Mouse (Mus musculus) MEL (cell line): ENCODE results near the gene Emilin2. TPM values are rescaled to one million over a fixed set of nuclear protein-coding genes. Genes with fewer than 3 reads are reported as not detected.
A peak's percentile ranks its signal among the peaks of the same experiment; 100 is the strongest.

Source experiments
- DNase-seq: peaks from one replicate; pipeline ENCODE4 v3.0.0; 2011; ENCODE audit warnings: low read depth, low spot score
- H3K27ac ChIP-seq: 2 replicates; pipeline ENCODE4 v1.5.1; 2012; ENCODE audit warnings: low read depth, mild to moderate bottlenecking, control low read depth, low read length, moderate library complexity; ENCODE audit not compliant: control insufficient read depth
- H3K27me3 ChIP-seq, 2 experiments: fragments of 150-350 bp in 1 of 2; sonication (generic) in 1 of 2; 2 replicates each; pipeline ENCODE4 v1.6.1; 2012; ENCODE audit warnings: low read length in 2 of 2, mild to moderate bottlenecking in 2 of 2, improper control_type of control experiment in 1 of 2, moderate library complexity in 1 of 2; ENCODE audit not compliant: insufficient read depth in 2 of 2, control insufficient read depth in 1 of 2
- H3K36me3 ChIP-seq, 2 experiments: 2 replicates each; pipeline ENCODE4 v1.6.1; 2012 to 2014; ENCODE audit warnings: low read length in 2 of 2, improper control_type of control experiment in 1 of 2, inconsistent platforms in 1 of 2, mild to moderate bottlenecking in 1 of 2; ENCODE audit not compliant: insufficient read depth in 2 of 2, control insufficient read depth in 1 of 2
- H3K4me1 ChIP-seq, 2 experiments: fragments of 150-350 bp in 1 of 2; sonication (generic) in 1 of 2; 2 replicates each; pipeline ENCODE4 v1.6.1; 2012; ENCODE audit warnings: low read length in 2 of 2, improper control_type of control experiment in 1 of 2, mild to moderate bottlenecking in 1 of 2; ENCODE audit not compliant: insufficient read depth in 2 of 2, control insufficient read depth in 1 of 2
- H3K4me3 ChIP-seq, 2 experiments: fragments of 150-350 bp in 1 of 2; sonication (generic) in 1 of 2; 2 replicates each; pipeline ENCODE4 v1.5.1; 2012; ENCODE audit warnings: low read depth in 2 of 2, low read length in 2 of 2, mild to moderate bottlenecking in 2 of 2, moderate library complexity in 2 of 2, control low read depth in 1 of 2, improper control_type of control experiment in 1 of 2; ENCODE audit not compliant: control insufficient read depth in 1 of 2, insufficient read depth in 1 of 2
- H3K79me2 ChIP-seq: 2 replicates; pipeline ENCODE4 v1.6.1; 2012; ENCODE audit warnings: mild to moderate bottlenecking, low read length, moderate library complexity; ENCODE audit not compliant: control insufficient read depth, poor library complexity, insufficient read depth
- H3K9ac ChIP-seq: 2 replicates; pipeline ENCODE4 v1.6.1; 2012; ENCODE audit warnings: low read depth, mild to moderate bottlenecking, control low read depth, low read length, moderate library complexity; ENCODE audit not compliant: control insufficient read depth, poor library complexity, severe bottlenecking
- H3K9me3 ChIP-seq: fragments of 150-350 bp; sonication (generic); replicated peaks from 2 replicates; pipeline ENCODE4 v1.6.1; 2012; ENCODE audit warnings: mild to moderate bottlenecking, low read length, improper control_type of control experiment, moderate library complexity; ENCODE audit not compliant: insufficient read depth
- BHLHE40 ChIP-seq: IDR thresholded peaks from 2 replicates; pipeline ENCODE4 v1.6.1; 2012; ENCODE audit warnings: low read depth, mild to moderate bottlenecking, inconsistent platforms, low read length, improper control_type of control experiment, borderline replicate concordance
- CHD1 ChIP-seq: IDR thresholded peaks from 2 replicates; pipeline ENCODE4 v1.6.1; 2012; ENCODE audit warnings: low read depth, mild to moderate bottlenecking, inconsistent platforms, low read length, improper control_type of control experiment
- CHD2 ChIP-seq: IDR thresholded peaks from 2 replicates; pipeline ENCODE4 v1.6.1; 2011; ENCODE audit warnings: low read length, improper control_type of control experiment
- E2F4 ChIP-seq: IDR thresholded peaks from 2 replicates; pipeline ENCODE4 v1.6.1; 2011; ENCODE audit warnings: low read depth, low read length, improper control_type of control experiment, borderline replicate concordance
- ELF1 ChIP-seq: IDR thresholded peaks from 2 replicates; pipeline ENCODE4 v1.6.1; 2014; ENCODE audit warnings: low read depth, mild to moderate bottlenecking, inconsistent platforms, low read length, improper control_type of control experiment, moderate library complexity
- EP300 ChIP-seq, 2 experiments: IDR thresholded peaks; 2 replicates each; pipeline ENCODE4 v1.6.1; 2011; ENCODE audit warnings: improper control_type of control experiment in 2 of 2, low read length in 2 of 2, low read depth in 1 of 2, mild to moderate bottlenecking in 1 of 2
- GABPA ChIP-seq: IDR thresholded peaks from 2 replicates; pipeline ENCODE4 v1.6.1; 2012; ENCODE audit warnings: low read depth, mild to moderate bottlenecking, inconsistent platforms, low read length, improper control_type of control experiment, moderate library complexity
- HCFC1 ChIP-seq: IDR thresholded peaks from 2 replicates; pipeline ENCODE4 v1.6.1; 2012; ENCODE audit warnings: low read depth, mild to moderate bottlenecking, inconsistent platforms, low read length, improper control_type of control experiment, moderate library complexity
- KAT2A ChIP-seq: conservative IDR thresholded peaks from 2 replicates; pipeline ENCODE4 v1.6.1; 2012; ENCODE audit warnings: low read depth, low read length, improper control_type of control experiment, inconsistent platforms
- MAX ChIP-seq: IDR thresholded peaks from 2 replicates; pipeline ENCODE4 v1.6.1; 2011; ENCODE audit warnings: low read length, improper control_type of control experiment
- MEF2A ChIP-seq: IDR thresholded peaks from 2 replicates; pipeline ENCODE4 v1.6.1; 2014; ENCODE audit warnings: low read depth, mild to moderate bottlenecking, inconsistent platforms, low read length, improper control_type of control experiment; ENCODE audit not compliant: poor library complexity, insufficient replicate concordance, severe bottlenecking; ENCODE audit errors: extremely low read depth
- MYC ChIP-seq: IDR thresholded peaks from 2 replicates; pipeline ENCODE4 v1.6.1; 2011; ENCODE audit warnings: low read depth, mild to moderate bottlenecking, low read length, improper control_type of control experiment, moderate library complexity
- NELFE ChIP-seq: IDR thresholded peaks from 2 replicates; pipeline ENCODE4 v1.6.1; 2011; ENCODE audit warnings: low read depth, low read length, improper control_type of control experiment
- NRF1 ChIP-seq: IDR thresholded peaks from 2 replicates; pipeline ENCODE4 v1.6.1; 2014; ENCODE audit warnings: low read depth, mild to moderate bottlenecking, inconsistent platforms, low read length, improper control_type of control experiment, moderate library complexity; ENCODE audit not compliant: poor library complexity, insufficient read depth, severe bottlenecking
- POLR2AphosphoS5 ChIP-seq: IDR thresholded peaks from 2 replicates; pipeline ENCODE4 v1.6.1; 2012; ENCODE audit warnings: low read depth, borderline replicate concordance, mild to moderate bottlenecking, inconsistent platforms, low read length, moderate library complexity, mixed read lengths
- RCOR1 ChIP-seq: IDR thresholded peaks from 2 replicates; pipeline ENCODE4 v1.6.1; 2012; ENCODE audit warnings: low read depth, mild to moderate bottlenecking, inconsistent platforms, low read length, improper control_type of control experiment
- SIN3A ChIP-seq: IDR thresholded peaks from 2 replicates; pipeline ENCODE4 v1.6.1; 2012; ENCODE audit warnings: low read length, improper control_type of control experiment, inconsistent platforms
- UBTF ChIP-seq: IDR thresholded peaks from 2 replicates; pipeline ENCODE4 v1.6.1; 2012; ENCODE audit warnings: low read depth, mild to moderate bottlenecking, inconsistent platforms, low read length, improper control_type of control experiment, moderate library complexity, borderline replicate concordance; ENCODE audit not compliant: insufficient read depth
- USF2 ChIP-seq, 2 experiments: IDR thresholded peaks; 2 replicates each; pipeline ENCODE4 v1.6.1; 2011 to 2012; ENCODE audit warnings: improper control_type of control experiment in 2 of 2, low read length in 2 of 2, borderline replicate concordance in 1 of 2, inconsistent platforms in 1 of 2, low read depth in 1 of 2, mild to moderate bottlenecking in 1 of 2; ENCODE audit not compliant: insufficient read depth in 1 of 2
- ZKSCAN1 ChIP-seq: IDR thresholded peaks from 2 replicates; pipeline ENCODE4 v1.6.1; 2012; ENCODE audit warnings: low read depth, mild to moderate bottlenecking, inconsistent platforms, low read length, improper control_type of control experiment, moderate library complexity
- ZMIZ1 ChIP-seq: IDR thresholded peaks from 2 replicates; pipeline ENCODE4 v1.6.1; 2012; ENCODE audit warnings: low read depth, mild to moderate bottlenecking, inconsistent platforms, low read length, improper control_type of control experiment, moderate library complexity
- ZNF384 ChIP-seq: IDR thresholded peaks from 2 replicates; pipeline ENCODE4 v1.6.1; 2012; ENCODE audit warnings: low read depth, mild to moderate bottlenecking, inconsistent platforms, low read length, improper control_type of control experiment
- polyA plus RNA-seq, 2 experiments: library from polyadenylated mRNA; stranded (reverse) in 1 of 2; unstranded in 1 of 2; fragments of >175 nt in 1 of 2; fragments of >200 nt in 1 of 2; gene quantifications; 2 replicates each; pipeline versions ENCODE4 v1.2.1 to v1.2.4; 2012; ENCODE audit warnings: low replicate concordance in 2 of 2, low read depth in 1 of 2; ENCODE audit not compliant: insufficient read length in 2 of 2, insufficient read depth in 1 of 2, missing spikeins in 1 of 2
- total RNA-seq: library from RNA; depleted of rRNA; stranded (reverse); fragments of 300-350 nt; gene quantifications from 2 replicates; pipeline ENCODE4 v1.2.3, GENCODE M21; 2012

Gene Emilin2
- total and polyA plus RNA-seq, 3 experiments, result 37.4 to 95.5 (median 92.6) TPM

DNA sequence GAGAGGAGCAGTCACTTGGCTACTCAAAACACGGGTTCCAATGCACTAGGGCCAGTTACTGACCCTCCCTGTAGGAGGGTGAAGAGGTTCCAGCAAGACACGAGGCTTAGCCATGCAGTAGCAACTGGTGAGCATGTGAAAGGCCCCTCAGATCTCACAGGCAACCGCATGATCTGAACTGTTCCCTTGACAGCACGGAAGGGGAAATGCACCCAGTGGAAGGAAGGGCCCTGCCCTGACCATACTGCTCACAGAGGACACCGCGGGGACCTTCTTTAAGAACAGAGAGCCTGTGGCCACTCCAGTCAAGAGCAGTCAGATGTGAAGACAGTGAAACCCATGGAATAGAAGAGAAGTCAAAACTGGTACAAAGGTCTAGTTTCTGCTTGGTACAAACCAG is 48.6 kb downstream of the Emilin2 start:
- no peaks in the 10 kb centered on the region for H3K9me3 ChIP-seq
- TF ChIP-seq GABPA (no peak), NRF1 (no peak), HCFC1 (no peak), RCOR1 (no peak), BHLHE40 (no peak), UBTF (no peak), MYC (no peak), CHD2 (no peak), MEF2A (no peak), E2F4 (no peak), SIN3A (no peak), NELFE (no peak), CHD1 (no peak), USF2 (IDR thresholded peaks at IDR 0.05; ENCODE audit: borderline replicate concordance in 1 of 2, insufficient read depth in 1 of 2, low read depth in 1 of 2, low read length in 2 of 2) (no peak), ELF1 (no peak), POLR2AphosphoS5 (no peak), KAT2A (no peak), ZNF384 (no peak)
- peak overlapping the region; percentile 2; the same call in 1 of the 2 replicates for H3K9ac ChIP-seq
- H3K36me3 ChIP-seq, result peaks cover 0 to 43% of the 10 kb centered on the region in 2 experiments; a peak in 3 of 4 replicates
- DNase-seq, result no peak
- no peak overlapping the region for H3K4me3 ChIP-seq
- H3K4me1 ChIP-seq, result peaks cover 30 to 53% of the 10 kb centered on the region in 2 experiments
- H3K27ac ChIP-seq, result peak overlapping the region; percentile 95
- peaks cover 23% of the 10 kb centered on the region; the same call in 1 of the 2 replicates for H3K79me2 ChIP-seq
- no peaks in the 10 kb centered on the region for H3K27me3 ChIP-seq

DNA sequence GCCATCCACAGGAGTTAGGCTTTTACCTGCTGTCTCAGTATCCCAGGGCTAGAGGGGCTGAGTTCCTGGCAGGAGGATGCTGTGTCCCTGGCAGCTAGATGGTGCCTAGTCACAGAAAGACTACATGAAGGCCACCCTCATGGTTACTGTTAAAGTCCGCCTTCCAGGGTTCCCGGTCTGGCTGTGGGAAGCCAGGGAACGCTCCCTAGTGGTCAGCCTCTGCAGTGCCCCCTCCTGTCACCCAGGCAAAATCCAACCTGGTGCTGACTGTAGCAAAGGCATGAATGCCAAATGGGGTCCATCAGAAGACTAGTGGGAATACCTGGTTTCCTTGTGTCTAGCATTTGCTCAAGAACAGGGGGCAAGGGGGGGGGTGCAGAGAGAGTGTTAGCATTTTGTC is 51.1 kb downstream of the Emilin2 start:
- Histone ChIP-seq H3K27ac (peak overlapping the region; percentile 2; the same call in 1 of the 2 replicates), H3K4me3 (no peak overlapping the region)

More for the DNA sequence above, 51.1 kb downstream of the Emilin2 start:
- Histone ChIP-seq H3K9me3 (no peaks in the 10 kb centered on the region), H3K4me1 (peaks cover 30 to 56% of the 10 kb centered on the region in 2 experiments), H3K27me3 (no peaks in the 10 kb centered on the region), H3K9ac (no peak overlapping the region), H3K79me2 (peaks cover 16% of the 10 kb centered on the region; the same call in 1 of the 2 replicates), H3K36me3 (peaks cover 0 to 49% of the 10 kb centered on the region in 2 experiments; a peak in 3 of 4 replicates)
- TF ChIP-seq RCOR1, result no peak
- TF ChIP-seq MAX, result no peak
- TF ChIP-seq ZKSCAN1, result no peak
- TF ChIP-seq SIN3A, result no peak
- TF ChIP-seq CHD1, result no peak
- no peak for TF ChIP-seq ZMIZ1
- no peak for TF ChIP-seq EP300 (IDR thresholded peaks at IDR 0.05; ENCODE audit: low read depth in 1 of 2, low read length in 2 of 2)
- no peak for DNase-seq
